Mouse (Mus musculus): ENCODE results near the gene F2.
A peak's percentile ranks its signal among the peaks of the same experiment; 100 is the strongest.

GRCm38 (mm10) chr2:91649553-91650359 lies 13.5 kb upstream of the F2 start, which contains the start of the genes Zfp408 and Arhgap1:
- TF ChIP-seq CTCF (IDR thresholded peaks at IDR 0.05; ENCODE audit: low read depth, low read length), result no peak
- peak; percentile 13 for TF ChIP-seq POLR2A (IDR thresholded peaks at IDR 0.05; ENCODE audit: insufficient read depth, low read length)
- TF ChIP-seq EP300 (IDR thresholded peaks at IDR 0.05; ENCODE audit: insufficient read depth, low read depth, low read length), result no peak
